Mouse (Mus musculus) bone marrow macrophage, adult 2 months (primary cell): ENCODE measurements around the gene Mtmr3. TPM values are rescaled to one million over a fixed set of nuclear protein-coding genes. Genes with fewer than 3 reads are reported as not detected.
"Not testable (repeated sequence)": the region's sequence is repeated elsewhere in the genome, so short reads cannot be mapped to it uniquely, and the experiment has no call there.

Experiments used
- H3K27ac ChIP-seq: 2 replicates; pipeline ENCODE4 v1.5.1; 2012; ENCODE audit warnings: low read depth, low read length; ENCODE audit not compliant: insufficient read depth
- H3K4me1 ChIP-seq: 2 replicates; pipeline ENCODE4 v1.6.1; 2012; ENCODE audit warnings: low read length; ENCODE audit not compliant: control insufficient read depth, insufficient read depth
- H3K4me3 ChIP-seq: 2 replicates; pipeline ENCODE4 v1.5.1; 2012; ENCODE audit warnings: mild to moderate bottlenecking, low read length, moderate library complexity; ENCODE audit not compliant: insufficient read depth
- CTCF ChIP-seq: IDR thresholded peaks from 2 replicates; pipeline ENCODE4 v1.5.1; 2012; ENCODE audit warnings: low read depth, mild to moderate bottlenecking, low read length, moderate library complexity
- POLR2A ChIP-seq: IDR thresholded peaks from 2 replicates; pipeline ENCODE4 v1.6.1; 2012; ENCODE audit warnings: mild to moderate bottlenecking, low read depth, low read length, borderline replicate concordance
- polyA plus RNA-seq: library from polyadenylated mRNA; stranded (reverse); fragments of >200 nt; gene quantifications from 2 replicates; pipeline ENCODE4 v1.2.4, GENCODE M21; 2012; ENCODE audit not compliant: missing spikeins, insufficient read depth, insufficient read length

Mtmr3 gene
- polyA plus RNA-seq, 1 experiment: 43.5 TPM

DNA sequence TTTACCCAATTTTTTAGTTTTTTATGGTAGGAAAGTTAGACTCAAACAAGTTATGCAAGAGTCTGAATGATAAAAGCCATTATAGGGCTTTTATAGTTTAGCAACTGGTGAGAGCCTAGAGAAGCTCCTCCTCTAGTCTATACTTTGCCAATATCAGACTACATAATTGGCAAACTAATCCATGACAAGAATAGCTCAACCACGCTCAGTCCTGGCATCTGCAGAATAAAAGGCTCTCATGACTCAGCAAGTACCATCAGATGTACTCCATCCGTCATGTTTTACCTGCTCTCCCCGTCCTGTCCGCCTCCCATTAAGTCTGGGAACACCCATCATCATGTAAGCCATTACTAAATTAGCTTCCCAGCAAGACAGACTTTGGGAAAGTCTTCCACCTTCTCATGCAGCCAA, 23.2 kb downstream of the Mtmr3 start:
- no peaks in the 10 kb centered on the region for H3K4me1 ChIP-seq
- no peak overlapping the region for H3K4me3 ChIP-seq
- TF ChIP-seq POLR2A (no peak), CTCF (no peak)
- H3K27ac ChIP-seq: no peak overlapping the region

GRCm38 (mm10) chr11:4566333-4566732, 28.3 kb downstream of the Mtmr3 start:
- no peak overlapping the region for H3K27ac ChIP-seq
- TF ChIP-seq CTCF (no peak), POLR2A (no peak)
- H3K4me1 ChIP-seq: no peaks in the 10 kb centered on the region
- H3K4me3 ChIP-seq: no peak overlapping the region

DNA sequence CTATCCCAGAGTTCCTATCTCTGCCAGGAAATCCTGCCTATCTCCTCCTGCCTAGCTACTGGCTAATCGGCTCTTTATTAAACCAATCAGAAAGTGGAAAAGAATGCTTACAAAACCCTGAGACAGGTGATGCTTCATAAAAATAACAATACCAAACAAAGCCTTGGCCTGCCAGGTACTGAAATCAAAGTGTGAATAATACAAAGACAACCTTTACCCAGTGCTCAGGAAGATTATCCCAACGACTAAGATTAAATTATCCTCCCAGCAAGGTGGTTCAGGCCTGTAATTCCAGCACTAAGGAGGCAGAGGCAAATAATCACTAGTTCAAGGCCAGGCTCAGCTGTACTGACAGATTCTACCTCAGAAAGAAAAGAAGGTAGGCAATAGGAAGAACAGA, 29.1 kb downstream of the Mtmr3 start:
- Histone ChIP-seq H3K4me3 (no peak overlapping the region), H3K27ac (no peak overlapping the region)

GRCm38 (mm10) chr11:4553274-4554063, 41.2 kb downstream of the Mtmr3 start:
- H3K4me3 ChIP-seq: no peak overlapping the region
- no peak for TF ChIP-seq POLR2A
- TF ChIP-seq CTCF: no peak
- H3K4me1 ChIP-seq: peaks cover 14% of the 10 kb centered on the region
- H3K27ac ChIP-seq: no peak overlapping the region

More for the DNA sequence above, 29.1 kb downstream of the Mtmr3 start:
- H3K4me1 ChIP-seq: no peaks in the 10 kb centered on the region
- TF ChIP-seq CTCF: no peak
- TF ChIP-seq POLR2A: no peak

- Histone ChIP-seq H3K4me3 (no peak overlapping the region), H3K27ac (no peak overlapping the region), H3K4me1 (peaks cover 24% of the 10 kb centered on the region)
- TF ChIP-seq POLR2A (no peak), CTCF (no peak)
These were observed 47.1 kb downstream of the Mtmr3 start for GRCm38 (mm10) chr11:4547569-4547968.

GRCm38 (mm10) chr11:4545976-4546375, 48.7 kb downstream of the Mtmr3 start:
- H3K27ac ChIP-seq: no peak overlapping the region; the same call in 1 of the 2 replicates

GRCm38 (mm10) chr11:4545401-4545800, 49.3 kb downstream of the Mtmr3 start:
- peaks cover 37% of the 10 kb centered on the region for H3K4me1 ChIP-seq

More at GRCm38 (mm10) chr11:4545976-4546375, 48.7 kb downstream of the Mtmr3 start:
- H3K4me3 ChIP-seq: no peak overlapping the region
- H3K4me1 ChIP-seq: peaks cover 33% of the 10 kb centered on the region
- TF ChIP-seq POLR2A: no peak

GRCm38 (mm10) chr11:4544627-4544921, 50.1 kb downstream of the Mtmr3 start:
- Histone ChIP-seq H3K27ac (0 out of 2 replicates have a peak overlapping the region, but pooled peaks have one; percentile 10), H3K4me1 (peaks cover 45% of the 10 kb centered on the region)
- not testable (repeated sequence) for H3K4me3 ChIP-seq

More at GRCm38 (mm10) chr11:4545401-4545800, 49.3 kb downstream of the Mtmr3 start:
- no peak for TF ChIP-seq CTCF
- TF ChIP-seq POLR2A: no peak
- Histone ChIP-seq H3K27ac (0 out of 2 replicates have a peak overlapping the region, but pooled peaks have one; percentile 6), H3K4me3 (no peak overlapping the region)

DNA sequence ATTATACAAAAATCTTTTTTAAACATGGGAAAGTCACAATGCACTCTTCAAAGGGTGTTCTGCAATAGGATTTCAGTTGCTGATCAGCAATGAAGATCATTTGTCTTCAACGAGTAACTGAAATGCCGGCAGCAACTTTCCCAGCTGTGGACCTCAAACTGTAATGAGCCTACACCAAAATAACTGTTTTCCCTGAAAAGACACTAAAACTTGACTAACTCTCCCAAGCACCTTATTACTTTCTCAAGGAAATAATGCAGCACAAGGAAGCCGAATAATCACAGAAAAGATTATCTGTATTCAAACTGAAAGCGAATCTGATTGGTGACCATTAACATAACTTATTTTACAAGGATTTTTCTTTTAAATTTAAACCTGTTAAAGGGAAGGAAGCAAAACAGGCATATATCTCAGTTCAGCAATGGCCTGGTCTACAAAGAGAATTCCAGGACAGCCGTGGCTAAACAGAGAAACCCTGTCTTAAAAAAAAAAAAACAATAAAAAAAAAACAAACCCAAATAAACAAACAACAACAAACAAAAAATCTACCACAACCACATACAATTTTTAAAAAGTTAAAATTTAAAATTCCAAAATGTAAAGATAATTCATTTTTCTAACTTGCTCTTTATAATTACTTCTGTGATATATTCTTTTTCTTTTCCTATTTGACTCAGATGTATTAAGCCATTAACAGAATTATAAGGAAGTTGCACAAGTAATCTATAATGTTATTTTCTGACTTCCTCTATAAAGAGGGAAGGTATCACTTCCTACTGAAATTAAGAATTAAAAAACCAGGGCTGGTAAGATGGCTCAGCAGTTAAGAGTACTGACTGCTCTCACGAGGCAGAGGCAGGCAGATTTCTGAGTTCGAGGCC, 50.7 kb downstream of the Mtmr3 start:
- TF ChIP-seq CTCF (no peak), POLR2A (no peak)
- peaks cover 49% of the 10 kb centered on the region for H3K4me1 ChIP-seq
- H3K27ac ChIP-seq: peak overlapping the region; percentile 58
- no peak overlapping the region for H3K4me3 ChIP-seq

GRCm38 (mm10) chr11:4543040-4543551, 51.6 kb downstream of the Mtmr3 start:
- Histone ChIP-seq H3K27ac (no peak overlapping the region), H3K4me3 (no peak overlapping the region), H3K4me1 (peaks cover 48% of the 10 kb centered on the region)
- TF ChIP-seq POLR2A: no peak
- no peak for TF ChIP-seq CTCF
